Mouse (Mus musculus): ENCODE data around the gene Sat2.

Sat2 gene

DNA sequence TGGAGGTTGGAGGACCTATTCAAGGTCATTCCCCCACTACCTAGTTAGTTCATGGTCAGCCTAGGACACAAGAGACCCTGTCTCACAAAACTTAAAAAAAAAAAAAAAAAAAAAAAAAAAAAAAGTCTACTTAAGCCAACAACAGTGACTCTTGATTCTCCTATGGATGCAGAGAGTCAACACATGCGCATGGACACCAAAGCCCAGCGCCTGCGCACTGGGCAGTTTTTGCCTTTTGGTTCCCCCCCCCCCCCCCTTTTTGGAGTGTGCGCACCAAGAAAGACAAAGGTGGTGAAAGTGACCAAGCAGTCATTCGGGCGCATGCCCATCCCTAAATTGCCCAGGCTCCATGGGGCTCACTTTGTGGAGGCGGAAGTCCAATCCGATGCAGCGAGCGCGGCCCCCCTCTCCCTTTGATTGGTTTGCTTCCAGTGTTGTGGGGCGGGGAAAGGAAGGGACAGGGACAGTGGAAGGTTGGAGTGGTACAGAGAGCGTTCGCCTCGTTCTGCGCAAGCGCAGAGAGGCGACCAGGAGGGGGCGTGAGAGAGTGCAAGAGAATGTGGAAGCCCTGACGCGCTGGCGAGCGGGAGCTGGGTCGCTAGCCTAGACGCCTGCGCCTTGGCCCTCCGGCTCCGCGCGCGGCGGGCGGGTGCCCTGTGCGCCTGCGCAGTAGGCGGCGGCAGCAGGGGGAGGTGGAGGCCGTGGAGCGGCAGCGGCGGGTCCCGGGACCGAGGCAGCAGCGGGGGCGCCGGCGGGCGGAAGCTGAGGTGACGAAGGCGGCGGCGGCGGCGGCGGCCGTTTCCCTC lies 10.7 kb downstream of the Sat2 start, which contains the start of gene Fxr2:
Gene Fxr2, plus strand, starts transcription at position 707 of the 806 bp plus-strand sequence.
- peak; percentile 74 for DNase-seq (ENCODE audit: extremely low read depth, low read depth, low spot score)

DNA sequence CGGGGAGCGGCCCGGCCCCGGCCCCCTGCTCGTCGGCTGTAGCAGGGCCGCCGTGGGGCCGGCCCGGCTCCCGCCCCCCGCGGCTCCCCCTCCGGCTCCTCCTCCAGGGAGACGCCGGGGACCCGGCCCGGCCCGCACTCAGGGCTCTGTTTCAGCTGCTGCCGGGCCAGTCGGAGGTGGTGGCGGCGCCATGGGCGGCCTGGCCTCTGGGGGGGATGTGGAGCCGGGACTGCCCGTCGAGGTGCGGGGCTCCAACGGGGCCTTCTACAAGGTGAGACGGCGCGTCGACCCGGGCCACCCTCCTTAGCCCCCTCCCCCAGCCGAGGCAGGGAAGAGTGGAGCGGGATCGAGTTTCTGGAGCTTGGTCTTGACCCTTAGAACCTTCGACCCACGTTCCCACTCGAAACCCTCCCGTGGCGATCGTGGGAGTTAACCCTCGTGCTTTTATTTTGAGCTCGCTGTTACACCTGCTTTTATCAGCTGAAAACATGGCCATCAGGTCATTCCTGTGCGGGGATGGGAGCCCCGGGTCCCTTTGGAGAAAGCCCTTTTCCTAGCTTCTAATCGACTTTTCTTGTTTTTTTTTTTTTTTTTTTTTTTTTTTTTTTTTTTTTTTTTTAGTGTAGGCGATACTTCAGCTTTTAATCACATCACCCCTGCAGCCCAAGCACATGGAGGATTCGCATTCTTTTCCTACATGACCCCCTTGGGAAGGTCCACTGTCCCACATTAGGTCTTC lies 11.5 kb downstream of the Sat2 start:
- DNase-seq (ENCODE audit: extremely low read depth, low read depth, low spot score), result no peak

DNA sequence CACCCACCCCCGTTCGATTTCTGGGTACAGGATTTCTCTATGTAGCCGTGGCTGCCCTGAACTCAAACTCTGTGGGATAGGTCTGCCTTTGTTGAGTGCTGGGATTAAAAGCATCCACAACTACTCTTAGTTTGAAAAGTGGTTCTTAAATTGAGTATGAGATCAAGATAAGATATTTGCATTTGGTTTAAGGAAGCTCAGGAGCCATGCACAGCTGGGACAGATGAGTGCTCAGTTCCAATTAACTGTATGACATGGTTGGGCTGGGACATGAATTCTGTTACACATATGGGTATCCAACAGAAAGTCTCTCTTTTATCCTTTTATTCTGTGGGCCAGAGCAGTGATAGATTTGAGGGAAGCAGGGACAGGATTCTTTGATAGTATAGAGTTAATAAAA lies 13.6 kb downstream of the Sat2 start:
- DNase-seq (ENCODE audit: extremely low read depth, low read depth, low spot score), result no peak

DNA sequence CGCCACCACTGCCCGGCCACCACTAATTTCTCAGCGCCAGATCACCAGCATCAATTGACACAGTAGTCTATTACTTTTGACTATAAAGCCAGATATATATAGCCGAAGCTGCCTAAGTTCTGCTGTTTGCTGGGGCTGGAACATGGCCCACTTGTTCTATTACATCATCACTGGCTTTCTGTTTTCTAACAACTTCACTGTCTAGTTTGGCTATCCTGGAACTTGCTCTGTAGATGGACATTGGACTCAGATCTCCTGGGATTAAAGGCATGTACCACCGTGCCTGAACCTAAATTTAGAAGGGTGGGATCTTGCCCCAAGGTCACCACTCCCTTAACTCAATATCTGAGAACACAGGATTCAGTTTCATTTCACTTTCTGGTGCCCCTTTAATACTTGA lies 24.0 kb downstream of the Sat2 start:
- DNase-seq (ENCODE audit: extremely low read depth, low read depth, low spot score), result no peak

DNA sequence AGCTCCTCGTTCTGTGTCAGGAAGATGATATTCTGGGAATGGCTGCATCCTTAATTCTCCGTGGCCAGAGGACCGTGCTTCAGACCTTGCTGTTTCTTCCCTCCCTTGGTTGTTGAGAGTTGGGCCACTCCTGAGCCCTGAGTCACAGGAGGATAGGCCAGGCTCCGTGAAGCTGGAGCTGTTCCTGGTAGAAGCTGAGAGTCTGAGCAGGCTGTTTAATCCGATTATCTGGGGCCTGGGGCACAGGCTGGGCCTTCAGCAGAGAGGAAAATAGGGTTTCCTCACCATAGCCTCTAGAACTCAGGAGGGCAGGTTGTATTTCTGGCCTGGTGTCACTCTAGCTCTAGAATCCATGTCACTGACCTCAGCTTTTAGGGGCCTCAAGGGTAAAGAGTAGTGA lies 31.6 kb downstream of the Sat2 start:
- DNase-seq (ENCODE audit: extremely low read depth, low read depth, low spot score), result no peak

DNA sequence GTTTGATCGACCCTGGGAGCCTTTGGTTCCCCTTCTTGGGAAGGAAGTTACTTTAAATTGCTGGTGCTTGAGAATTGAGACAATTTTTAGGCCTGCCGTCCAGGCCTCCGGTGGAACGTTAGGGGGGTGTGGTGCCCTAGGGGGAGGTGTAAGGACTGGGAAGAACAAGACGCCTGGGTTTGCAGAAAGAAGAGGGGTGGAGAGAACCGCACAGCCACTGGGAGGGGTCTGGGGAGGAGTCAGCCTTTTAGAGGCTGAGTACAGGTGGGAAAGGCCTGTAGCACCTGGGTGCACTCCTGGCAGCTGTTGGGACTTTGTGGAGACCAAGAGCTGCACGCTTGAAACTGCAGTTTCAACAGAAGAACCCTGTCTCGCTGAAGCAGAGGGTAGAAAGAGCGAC lies 32.9 kb downstream of the Sat2 start:
- DNase-seq (ENCODE audit: extremely low read depth, low read depth, low spot score), result no peak

DNA sequence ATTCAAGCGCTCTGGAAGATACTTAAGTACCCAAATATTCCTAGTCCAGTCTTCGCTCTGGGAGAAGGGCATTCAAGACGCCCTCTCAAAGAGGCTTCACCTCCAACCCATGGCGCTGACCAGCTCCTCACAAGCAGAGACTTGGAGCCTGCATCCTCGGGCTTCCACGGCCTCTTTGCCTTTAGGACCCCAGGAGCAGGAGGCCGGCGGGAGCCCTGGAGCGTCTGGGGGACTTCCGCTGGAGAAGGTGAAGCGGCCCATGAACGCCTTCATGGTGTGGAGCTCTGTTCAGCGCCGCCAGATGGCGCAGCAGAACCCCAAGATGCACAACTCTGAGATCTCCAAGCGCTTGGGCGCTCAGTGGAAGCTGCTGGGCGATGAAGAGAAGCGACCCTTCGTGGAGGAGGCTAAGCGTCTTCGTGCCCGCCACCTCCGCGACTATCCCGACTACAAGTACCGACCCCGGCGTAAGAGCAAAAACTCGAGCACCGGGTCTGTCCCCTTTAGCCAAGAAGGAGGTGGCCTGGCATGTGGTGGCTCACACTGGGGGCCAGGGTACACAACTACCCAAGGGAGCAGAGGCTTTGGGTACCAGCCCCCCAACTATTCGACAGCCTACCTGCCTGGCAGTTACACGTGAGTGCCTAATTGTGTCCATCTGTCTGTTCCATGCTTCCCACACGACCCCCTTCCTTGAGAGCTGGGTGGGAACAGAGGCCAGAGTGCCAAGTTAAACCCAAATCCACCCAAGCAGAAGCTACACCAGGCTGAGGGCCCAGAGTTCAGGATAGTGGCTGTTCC lies 33.6 kb downstream of the Sat2 start, which contains the start of gene Sox15:
Gene Sox15, plus strand, starts transcription at position 51 of the 801 bp plus-strand sequence.
- no peak for DNase-seq (ENCODE audit: extremely low read depth, low read depth, low spot score)

DNA sequence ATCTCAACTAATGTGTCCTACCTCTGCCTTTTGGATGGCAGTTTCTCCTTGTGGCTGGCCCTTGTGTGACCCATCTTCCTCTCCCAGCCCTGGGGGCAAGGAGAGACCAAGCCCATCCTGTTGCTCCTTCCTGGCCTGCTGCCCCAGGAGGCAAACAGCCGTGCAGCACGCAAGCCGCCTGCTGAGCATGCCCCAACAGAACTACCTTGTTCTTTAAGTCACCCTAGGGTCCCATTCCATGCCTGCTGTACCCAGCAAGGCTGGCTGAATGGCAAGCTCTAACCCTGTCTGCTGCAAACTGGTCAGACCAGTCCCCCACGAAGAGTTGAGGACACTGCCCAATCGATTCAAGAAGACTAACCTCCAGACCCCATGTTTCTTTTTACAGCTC lies 34.2 kb downstream of the Sat2 start:
- no peak for DNase-seq (ENCODE audit: extremely low read depth, low read depth, low spot score)

DNA sequence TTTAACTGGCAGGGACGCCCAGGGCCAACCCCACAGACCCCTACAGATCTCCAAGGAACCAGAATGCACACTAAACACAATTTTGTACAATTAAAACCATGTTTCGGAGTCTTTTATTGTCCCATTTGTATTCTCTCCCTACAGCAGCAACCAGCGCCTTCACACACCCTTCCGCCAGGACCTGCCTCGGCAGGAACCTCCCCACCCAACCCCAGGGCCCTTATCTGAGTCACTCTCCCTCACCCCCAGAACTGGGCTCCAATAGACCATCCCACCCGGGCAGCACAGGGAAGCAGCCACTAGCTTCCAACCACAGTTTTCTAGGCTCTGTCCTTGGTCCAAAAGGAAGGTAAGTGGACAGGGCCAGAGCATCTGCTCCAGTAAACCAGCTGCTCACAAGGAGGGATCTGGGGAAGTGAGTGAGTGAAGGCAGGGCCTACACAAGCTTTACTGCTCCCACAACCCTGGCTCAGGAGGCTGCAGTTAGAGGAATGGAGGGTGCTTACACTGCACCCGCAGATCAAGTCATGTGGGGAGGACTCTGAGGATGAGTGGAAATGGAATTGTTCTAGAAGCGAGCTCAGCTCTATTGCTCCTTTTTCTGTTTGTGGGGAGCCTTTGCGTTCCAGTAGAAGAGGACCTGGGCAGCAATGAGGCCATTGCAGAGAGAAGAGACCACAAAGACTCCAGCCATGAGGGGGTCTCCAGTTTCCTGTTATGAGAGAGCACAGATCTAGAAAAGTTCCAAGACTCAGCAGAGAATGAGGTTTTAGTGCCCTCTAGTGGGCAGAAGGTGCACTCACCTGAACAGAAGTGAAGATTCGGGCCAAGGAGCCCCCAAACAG lies 35.0 kb downstream of the Sat2 start:
- DNase-seq (ENCODE audit: extremely low read depth, low read depth, low spot score), result no peak

DNA sequence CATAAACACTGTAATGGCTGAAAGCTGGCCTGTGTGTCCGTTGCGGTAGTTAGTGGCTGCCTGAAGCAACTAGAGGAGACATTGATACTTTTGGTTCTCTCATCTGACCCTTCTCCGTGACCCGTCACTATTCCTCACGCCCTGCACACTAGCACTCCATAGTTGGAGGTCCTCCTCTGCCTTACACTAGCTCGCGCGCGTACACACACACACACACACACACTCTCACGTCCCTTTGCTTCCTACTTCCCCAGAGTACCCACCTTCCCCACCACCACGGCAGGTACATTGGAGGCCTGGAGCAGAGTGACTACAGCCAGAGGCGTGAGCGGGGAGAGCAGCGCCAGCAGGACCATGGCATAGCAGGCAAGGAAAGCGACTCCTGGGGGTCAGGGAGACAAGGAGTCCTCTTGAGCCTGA lies 35.6 kb downstream of the Sat2 start:
- DNase-seq (ENCODE audit: extremely low read depth, low read depth, low spot score), result no peak

DNA sequence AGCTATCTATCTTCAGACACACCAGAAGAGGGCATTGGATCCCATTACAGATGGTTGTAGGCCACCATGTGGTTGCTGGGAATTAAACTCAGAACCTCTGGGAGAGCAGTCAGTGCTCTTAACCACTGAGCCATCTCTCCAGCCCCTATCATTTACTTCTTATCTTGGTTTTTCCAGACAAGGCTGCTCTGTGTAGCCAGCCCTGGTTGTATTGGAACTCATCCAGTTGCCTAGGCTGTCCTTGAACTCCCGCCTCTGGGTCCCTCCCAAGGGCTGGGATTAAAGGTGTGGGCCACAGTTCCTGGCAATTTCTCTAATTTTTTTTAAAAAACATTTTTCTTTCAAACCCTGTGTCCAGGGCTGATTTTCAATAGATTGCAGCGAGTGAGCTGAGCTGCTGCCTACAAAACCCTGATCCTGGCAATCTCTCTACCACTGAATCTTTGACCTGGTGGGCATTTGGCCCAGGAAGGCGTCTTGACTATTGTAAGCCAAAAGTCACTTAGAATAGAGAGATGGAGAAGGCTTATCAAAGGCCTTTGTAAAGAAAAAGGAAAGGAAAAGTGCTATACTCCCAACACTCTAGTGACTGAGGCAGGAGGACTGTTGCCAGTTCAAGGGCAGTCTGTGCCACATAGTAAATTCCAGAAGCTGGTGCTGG lies 39.5 kb downstream of the Sat2 start:
- no peak for DNase-seq (ENCODE audit: extremely low read depth, low read depth, low spot score)

DNA sequence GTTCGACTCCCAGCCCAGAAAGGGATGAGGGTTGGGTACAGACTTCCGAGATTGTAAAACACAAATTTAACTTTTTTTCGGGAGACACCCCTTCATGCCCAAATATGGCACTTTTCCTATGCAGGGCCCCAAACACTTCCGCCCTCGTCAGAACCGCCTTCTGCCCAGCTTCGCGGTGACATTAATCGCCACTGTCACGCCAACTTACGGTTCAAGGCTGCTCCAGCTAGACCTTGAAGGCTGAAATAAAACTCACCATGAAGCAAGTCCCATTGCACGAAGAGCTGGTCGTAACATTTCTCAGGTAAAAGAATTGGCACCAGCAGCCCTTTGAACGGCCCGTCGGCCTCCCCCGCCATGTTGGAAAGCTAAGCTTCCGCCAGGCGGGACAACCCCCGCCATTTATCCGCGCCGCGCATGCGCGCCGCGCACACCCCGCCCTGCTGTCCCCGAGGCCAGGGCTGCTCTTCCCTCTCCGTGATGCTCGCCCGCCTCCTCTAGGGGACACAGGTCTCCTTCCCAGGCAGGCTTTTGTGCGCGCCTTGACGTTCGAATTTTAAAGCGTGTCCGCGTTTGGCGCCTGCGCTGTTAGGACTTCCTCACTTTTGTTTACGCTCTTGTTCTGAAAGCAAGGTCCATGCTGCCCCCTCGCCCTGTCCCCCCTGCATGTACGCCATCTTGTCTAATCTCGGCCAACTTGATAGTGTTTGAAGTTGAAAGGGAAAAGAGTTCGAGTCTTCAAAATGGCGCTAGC lies 40.6 kb downstream of the Sat2 start, which contains the start of gene Mpdu1:
Gene Mpdu1, minus strand, starts transcription at position 430 of the 754 bp plus-strand sequence.
- DNase-seq (ENCODE audit: extremely low read depth, low read depth, low spot score), result no peak

DNA sequence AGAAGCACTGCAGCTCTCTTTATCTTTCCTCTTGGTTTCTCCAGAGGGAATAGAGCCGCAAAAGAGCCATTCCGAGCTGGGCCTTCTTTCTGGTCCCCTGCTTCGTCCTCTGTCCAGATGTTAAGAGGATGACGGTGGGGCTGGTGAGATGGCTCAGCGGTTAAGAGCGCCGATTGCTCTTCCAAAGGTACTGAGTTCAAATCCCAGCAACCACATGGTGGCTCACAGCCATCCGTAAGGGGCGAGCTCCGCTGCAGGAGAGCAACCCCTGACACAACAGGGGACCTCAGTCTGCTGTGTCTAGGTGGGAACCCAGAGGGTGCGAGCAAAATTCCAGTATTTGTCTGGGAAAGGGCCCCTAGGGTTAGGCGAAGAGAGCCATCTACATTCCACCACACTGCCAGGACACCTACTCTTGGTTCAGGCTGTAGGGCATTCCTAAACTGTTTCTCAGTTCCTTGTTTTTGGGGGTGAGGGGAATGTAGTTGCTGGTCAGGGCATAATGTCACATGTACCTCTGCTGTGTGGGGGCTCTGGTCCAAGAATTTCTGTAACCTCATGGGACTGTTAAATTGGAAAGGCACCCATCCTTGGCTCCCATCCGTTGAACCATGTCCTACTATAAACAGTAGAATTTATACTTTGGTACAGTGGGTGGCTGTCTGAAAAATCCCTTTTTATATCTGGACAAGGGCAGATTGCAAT lies 41.3 kb downstream of the Sat2 start:
- no peak for DNase-seq (ENCODE audit: extremely low read depth, low read depth, low spot score)

DNA sequence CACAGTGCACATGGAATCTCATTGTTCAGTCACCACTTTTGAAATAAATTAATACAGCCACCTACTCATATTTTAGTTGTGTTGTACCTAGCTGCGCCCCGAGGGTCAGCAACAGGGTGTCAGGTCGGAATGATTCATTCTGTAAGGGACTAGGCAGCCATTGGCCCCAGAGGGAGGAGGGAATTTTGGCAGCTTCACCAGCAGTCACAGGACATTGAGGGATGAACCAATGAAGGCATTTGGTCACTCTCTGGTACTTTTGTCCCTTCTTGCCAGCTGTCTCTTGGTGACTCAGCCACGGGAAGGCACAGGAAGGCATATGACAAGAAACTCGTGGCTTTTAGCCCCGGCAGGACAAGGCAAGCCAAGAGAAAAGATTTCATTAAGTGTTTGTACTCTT lies 42.0 kb downstream of the Sat2 start:
- DNase-seq (ENCODE audit: extremely low read depth, low read depth, low spot score), result no peak

DNA sequence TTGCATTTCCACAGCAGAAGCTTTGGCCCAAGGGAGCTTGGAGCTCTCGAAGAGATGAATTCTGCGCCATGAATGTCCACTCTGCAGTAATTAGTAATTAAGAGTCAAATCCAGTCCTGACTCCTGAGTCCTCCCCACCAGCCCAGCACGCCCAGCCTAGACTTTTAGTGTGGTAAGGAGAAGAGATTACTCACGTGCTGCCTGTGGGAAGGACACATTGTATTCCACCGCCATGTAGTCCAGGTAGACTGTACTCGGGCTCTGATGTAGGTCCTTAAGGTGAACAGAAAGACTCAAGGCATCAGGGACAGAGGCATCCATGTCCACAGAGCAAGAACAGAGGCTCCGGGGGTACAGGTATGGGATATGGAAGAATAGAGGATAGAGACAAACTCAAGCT lies 43.0 kb downstream of the Sat2 start:
- no peak for DNase-seq (ENCODE audit: extremely low read depth, low read depth, low spot score)

DNA sequence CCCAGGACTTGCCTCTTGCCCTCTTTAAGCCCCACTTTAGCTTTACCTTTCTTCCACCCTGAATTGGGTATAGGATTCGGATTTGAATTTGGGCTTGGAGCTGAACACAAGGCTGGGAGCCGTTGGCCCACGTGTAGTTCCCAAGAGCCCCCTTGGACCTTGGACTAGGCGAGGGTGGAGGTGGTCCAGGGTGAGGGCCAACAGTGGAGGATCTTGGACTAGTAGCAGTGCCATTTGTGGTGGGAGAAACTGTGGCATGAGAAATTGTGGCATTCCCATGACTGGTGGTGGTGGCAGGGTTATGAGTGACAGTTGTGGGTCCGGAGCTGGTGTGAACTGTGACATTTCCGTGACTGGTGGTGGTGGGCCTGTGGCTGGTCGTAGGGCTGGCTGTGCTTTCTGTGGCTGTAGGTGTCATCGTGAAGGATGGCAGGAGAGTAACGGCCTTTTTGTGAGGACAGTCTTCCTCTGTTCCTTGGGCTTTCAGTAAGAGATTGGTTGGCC lies 43.7 kb downstream of the Sat2 start:
- DNase-seq (ENCODE audit: extremely low read depth, low read depth, low spot score), result no peak

DNA sequence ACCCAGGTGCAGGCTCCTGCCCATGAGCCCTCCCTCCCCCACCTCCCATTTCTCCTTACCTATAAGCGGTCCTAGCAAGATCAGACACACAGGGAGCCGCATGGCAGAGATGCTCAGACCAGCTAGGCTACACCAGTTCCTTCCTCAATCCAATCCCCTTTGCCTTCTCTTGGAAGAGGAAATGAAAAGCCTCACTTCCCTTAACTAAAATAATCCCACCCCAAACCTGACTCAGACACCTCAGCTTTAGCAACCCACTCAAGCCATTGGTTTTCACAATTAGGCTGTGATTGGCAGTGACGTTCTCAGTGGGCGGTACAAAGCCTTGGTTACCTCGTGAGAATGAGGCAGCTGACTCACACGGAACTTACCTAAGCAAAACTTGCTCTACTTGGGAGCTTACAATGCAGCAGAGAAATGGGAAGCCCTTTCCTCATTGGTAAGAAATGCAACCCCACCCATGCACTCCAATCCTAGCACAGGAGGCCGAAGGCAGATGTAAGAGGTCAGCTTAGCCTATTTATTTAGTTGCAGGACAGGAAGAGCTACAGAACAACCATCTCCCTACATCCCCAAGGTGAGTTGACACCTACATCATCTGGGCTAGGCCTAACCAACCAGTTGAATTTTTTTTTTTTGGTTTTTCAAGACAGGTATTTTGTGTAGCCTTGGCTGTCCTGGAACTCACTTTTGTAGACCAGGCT lies 44.3 kb downstream of the Sat2 start, which contains the start of gene Cd68:
Gene Cd68, minus strand, starts transcription at position 193 of the 704 bp plus-strand sequence.
- no peak for DNase-seq (ENCODE audit: extremely low read depth, low read depth, low spot score)

DNA sequence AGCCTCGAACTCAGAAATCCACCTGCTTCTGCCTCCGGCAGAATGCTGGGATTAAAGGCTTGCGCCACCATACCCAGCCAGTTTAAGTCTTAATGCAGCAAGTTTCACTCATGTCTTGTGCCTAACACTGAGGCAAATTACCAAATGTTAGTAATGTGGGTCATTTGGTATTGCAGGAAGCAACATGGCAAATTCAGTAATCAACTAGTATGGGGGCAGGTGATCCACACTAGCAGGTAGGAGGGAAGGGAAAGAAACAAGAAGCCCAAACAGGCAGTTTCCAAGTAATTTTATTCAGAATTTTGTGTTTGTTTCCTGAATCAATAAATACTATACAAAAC lies 44.8 kb downstream of the Sat2 start:
- DNase-seq (ENCODE audit: extremely low read depth, low read depth, low spot score), result no peak

All from fat pad, adult 2 months (tissue).